Mouse (Mus musculus) midbrain, embryonic 16.5 days (tissue): Measurements from ENCODE around the gene Ptgdr2. TPM values are rescaled to one million over a fixed set of nuclear protein-coding genes. Genes with fewer than 3 reads are reported as not detected.

Source experiments
- ATAC-seq: fragments of 200-750 bp; cut with Nextera tagmentation; 2 replicates; pipeline ENCODE4 v1.8.0; 2017; ENCODE audit warnings: moderate TSS enrichment
- H3K27ac ChIP-seq: fragments of 300-500 bp; sonication (generic); 2 replicates; pipeline ENCODE4 v1.5.1; 2014; ENCODE audit warnings: mild to moderate bottlenecking, low read length, mixed read lengths
- H3K27me3 ChIP-seq: fragments of 300-500 bp; sonication (generic); 2 replicates; pipeline ENCODE4 v1.6.1; 2014; ENCODE audit warnings: low read depth, low read length, mixed read lengths; ENCODE audit not compliant: control insufficient read depth, insufficient read depth
- H3K36me3 ChIP-seq: fragments of 300-500 bp; sonication (generic); 2 replicates; pipeline ENCODE4 v1.6.1; 2014; ENCODE audit warnings: mild to moderate bottlenecking, low read length, moderate library complexity, mixed read lengths; ENCODE audit not compliant: control insufficient read depth, insufficient read depth
- H3K4me1 ChIP-seq: fragments of 300-500 bp; sonication (generic); 2 replicates; pipeline ENCODE4 v1.6.1; 2014; ENCODE audit warnings: mild to moderate bottlenecking, low read length, mixed read lengths; ENCODE audit not compliant: control insufficient read depth, insufficient read depth
- H3K4me2 ChIP-seq: fragments of 300-500 bp; sonication (generic); 2 replicates; pipeline ENCODE4 v1.6.1; 2014; ENCODE audit warnings: mild to moderate bottlenecking, low read length, mixed read lengths
- H3K4me3 ChIP-seq: fragments of 300-500 bp; sonication (generic); 2 replicates; pipeline ENCODE4 v1.5.1; 2014; ENCODE audit warnings: low read depth, mild to moderate bottlenecking, low read length, moderate library complexity, mixed read lengths
- H3K9ac ChIP-seq: fragments of 300-500 bp; sonication (generic); 2 replicates; pipeline ENCODE4 v1.6.1; 2014; ENCODE audit warnings: low read depth, low read length, mixed read lengths
- H3K9me3 ChIP-seq: fragments of 300-500 bp; sonication (generic); replicated peaks from 2 replicates; pipeline ENCODE4 v1.6.1; 2014; ENCODE audit warnings: mild to moderate bottlenecking, low read length, mixed read lengths; ENCODE audit not compliant: control insufficient read depth, poor library complexity, severe bottlenecking
- WGBS: fragments of 180-500 bp; shearing (Covaris S2); extraction: QIAGEN DNeasy Blood & Tissue Kit; methylation state at CpG from one replicate; pipeline ENCODE4 v1.1.7; 2014; 5-methylcytosine and 5-hydroxymethylcytosine counted together
- polyA plus RNA-seq: library from polyadenylated mRNA; unstranded; fragments of >200 nt; fragmentation: Nextera tagmentation; extraction: Ambion mirVana; gene quantifications from 2 replicates; pipeline ENCODE4 v1.2.1, GENCODE M21; 2015

Ptgdr2 gene
- 0.09 and 0.14 TPM in 2 replicates for polyA plus RNA-seq

DNA sequence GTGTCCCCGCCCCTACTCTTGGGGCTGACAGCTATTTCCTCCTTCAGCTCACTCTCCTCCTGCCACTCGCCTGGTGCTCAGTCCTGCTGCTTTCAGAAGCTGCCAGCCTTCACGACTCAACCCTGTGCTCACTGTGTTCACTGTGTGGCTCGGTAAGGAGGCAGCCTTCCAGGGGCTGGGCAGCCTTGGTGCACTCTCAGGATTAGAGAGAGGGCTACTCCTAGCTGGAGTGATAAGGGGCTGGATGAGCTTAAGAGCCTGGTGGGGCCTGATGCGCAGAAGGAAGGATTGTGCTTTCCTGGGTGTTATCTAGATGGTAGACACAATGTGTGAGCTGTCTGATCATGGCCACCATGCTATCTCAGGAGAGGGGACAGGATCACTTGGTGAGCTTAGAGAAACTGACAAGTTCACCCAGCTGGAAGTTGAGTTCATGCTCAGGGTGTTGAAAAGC is at the start of gene Ptgdr2:
Gene Ptgdr2 (plus strand): TSS at position 51 of the 454 bp plus-strand sequence.
- H3K27ac ChIP-seq: no peak within 1 kb of the TSS
- no peak within 1 kb of the TSS for H3K4me3 ChIP-seq
- no peak for ATAC-seq

DNA sequence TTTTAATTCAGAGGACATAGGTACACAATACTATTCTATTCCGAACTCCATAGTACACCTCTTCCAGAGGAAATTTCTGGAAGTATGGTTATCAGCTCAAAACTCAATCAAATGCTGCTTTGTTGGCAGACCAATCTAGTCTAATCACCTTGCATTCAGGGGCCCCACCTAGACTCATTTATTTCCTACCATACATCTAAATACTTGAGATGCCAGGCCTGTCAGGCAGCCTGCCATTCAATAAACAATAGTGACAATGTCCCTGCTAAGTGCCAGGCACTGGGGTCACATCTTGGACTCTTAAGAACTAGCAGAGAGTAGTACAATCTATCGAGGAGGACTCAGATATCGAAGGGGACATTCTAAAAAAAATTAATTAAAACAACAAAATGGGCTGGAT is 44.8 kb upstream of the Ptgdr2 start:
- WGBS: 91% methylated on average over 3 of the region's 3 CpGs
- Histone ChIP-seq H3K36me3 (no peaks in the 10 kb centered on the region), H3K9me3 (no peaks in the 10 kb centered on the region), H3K27ac (no peak overlapping the region), H3K4me3 (no peak overlapping the region), H3K4me1 (peaks cover 14% of the 10 kb centered on the region), H3K9ac (no peak overlapping the region), H3K27me3 (no peaks in the 10 kb centered on the region), H3K4me2 (no peak overlapping the region)
- no peak for ATAC-seq

More for the DNA sequence above, at the start of gene Ptgdr2:
- peaks cover 13% of the 10 kb centered on the region for H3K4me1 ChIP-seq
- no peak within 1 kb of the TSS for H3K4me2 ChIP-seq
- H3K36me3 ChIP-seq: peaks cover under 1% of the 10 kb centered on the region
- WGBS: 49% methylated on average over 5 of the region's 5 CpGs
- H3K9ac ChIP-seq: no peak within 1 kb of the TSS
- no peaks in the 10 kb centered on the region for H3K9me3 ChIP-seq
- H3K27me3 ChIP-seq: no peaks in the 10 kb centered on the region

- peak; percentile 97 for ATAC-seq
- WGBS: 0% methylated on average over 43 of the region's 43 CpGs
- peaks cover 14% of the 10 kb centered on the region for H3K4me1 ChIP-seq
- peak within 1 kb of the TSS; percentile 89 for H3K4me3 ChIP-seq
- peak within 1 kb of the TSS; percentile 93 for H3K4me2 ChIP-seq
- peak within 1 kb of the TSS; percentile 93 for H3K9ac ChIP-seq
- H3K27me3 ChIP-seq: no peaks in the 10 kb centered on the region
- peaks cover 18% of the 10 kb centered on the region for H3K36me3 ChIP-seq
- peak within 1 kb of the TSS; percentile 91 for H3K27ac ChIP-seq
- no peaks in the 10 kb centered on the region for H3K9me3 ChIP-seq
These were observed 41.9 kb upstream of the Ptgdr2 start, which contains the start of gene Prpf19 for GRCm38 (mm10) chr19:10895016-10895528. Gene Prpf19, plus strand, starts transcription at chr19:10895231.

DNA sequence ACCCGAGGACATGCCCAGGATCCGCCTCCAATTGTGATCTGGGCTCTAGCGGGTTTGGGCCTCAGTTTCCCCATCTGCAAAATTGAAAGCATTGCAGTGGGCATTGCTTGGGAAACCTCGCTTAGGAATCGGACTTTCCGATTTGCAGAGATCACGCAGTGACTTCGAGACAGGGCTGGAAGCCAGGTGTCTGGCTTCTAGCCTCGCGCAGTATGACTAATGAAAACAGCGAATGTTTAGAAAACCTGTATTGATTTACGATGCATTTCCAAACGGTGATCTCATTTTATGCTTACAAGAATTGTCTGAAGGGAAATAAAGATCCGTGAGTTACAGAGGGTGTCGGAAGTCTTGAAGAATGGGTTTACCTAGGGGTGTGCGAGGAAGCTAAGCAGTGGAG is 41.3 kb upstream of the Ptgdr2 start:
- Histone ChIP-seq H3K27me3 (no peaks in the 10 kb centered on the region), H3K9ac (peak overlapping the region; percentile 93), H3K36me3 (peaks cover 24% of the 10 kb centered on the region), H3K4me1 (peaks cover 14% of the 10 kb centered on the region), H3K27ac (peak overlapping the region; percentile 91), H3K4me2 (peak overlapping the region; percentile 93), H3K4me3 (peak overlapping the region; percentile 89), H3K9me3 (no peaks in the 10 kb centered on the region)
- ATAC-seq: peak; percentile 11; the same call in 1 of the 2 replicates
- 3% methylated on average over 16 of the region's 16 CpGs for WGBS

- Histone ChIP-seq H3K4me3 (no peak overlapping the region), H3K9me3 (no peaks in the 10 kb centered on the region), H3K4me1 (peaks cover 14% of the 10 kb centered on the region), H3K9ac (no peak overlapping the region), H3K36me3 (peaks cover 34% of the 10 kb centered on the region), H3K27ac (no peak overlapping the region), H3K4me2 (peak overlapping the region; percentile 93), H3K27me3 (no peaks in the 10 kb centered on the region)
- ATAC-seq: no peak
- WGBS: 86% methylated on average over 7 of the region's 7 CpGs
These were observed 40.1 kb upstream of the Ptgdr2 start for GRCm38 (mm10) chr19:10896849-10897248.

DNA sequence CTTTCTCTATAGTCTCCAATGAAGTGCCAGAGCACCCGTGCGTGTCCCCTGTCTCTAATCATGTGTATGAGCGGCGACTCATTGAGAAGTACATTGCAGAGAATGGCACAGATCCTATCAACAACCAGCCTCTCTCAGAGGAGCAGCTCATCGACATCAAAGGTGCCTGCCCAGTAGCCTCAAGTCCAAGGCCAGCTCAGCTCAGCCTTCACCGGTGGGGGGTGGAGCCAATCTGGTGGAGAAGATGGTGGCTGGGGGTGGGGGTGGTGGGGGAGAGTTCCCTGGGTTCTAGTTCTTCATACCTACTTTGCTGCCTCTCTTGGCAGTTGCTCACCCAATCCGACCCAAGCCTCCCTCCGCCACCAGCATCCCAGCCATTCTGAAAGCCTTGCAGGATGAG is 39.5 kb upstream of the Ptgdr2 start:
- H3K4me2 ChIP-seq: no peak overlapping the region
- no peaks in the 10 kb centered on the region for H3K9me3 ChIP-seq
- no peaks in the 10 kb centered on the region for H3K27me3 ChIP-seq
- no peak for ATAC-seq
- no peak overlapping the region for H3K27ac ChIP-seq
- no peak overlapping the region for H3K9ac ChIP-seq
- WGBS: 90% methylated on average over 7 of the region's 8 CpGs
- peaks cover 40% of the 10 kb centered on the region for H3K36me3 ChIP-seq
- no peak overlapping the region for H3K4me3 ChIP-seq
- peaks cover 14% of the 10 kb centered on the region for H3K4me1 ChIP-seq

DNA sequence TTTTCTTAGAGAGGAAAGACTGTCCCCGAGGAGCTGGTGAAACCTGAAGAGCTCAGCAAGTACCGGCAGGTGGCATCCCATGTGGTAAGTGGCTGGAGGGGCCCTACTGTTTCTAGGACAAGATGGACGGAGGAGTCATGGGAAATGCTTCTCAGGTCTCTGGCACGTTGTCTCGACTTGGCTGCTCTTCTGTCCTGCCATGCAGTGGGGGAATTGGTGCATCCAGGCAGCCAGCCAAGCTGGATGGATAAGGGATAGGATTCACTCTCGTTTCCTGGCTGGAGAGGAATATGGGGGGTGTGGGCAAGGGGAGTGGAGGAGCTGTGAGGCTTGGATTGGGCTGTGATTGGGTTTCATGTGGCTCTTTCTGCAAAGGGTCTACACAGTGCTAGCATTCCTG is 36.6 kb upstream of the Ptgdr2 start:
- Histone ChIP-seq H3K4me1 (peaks cover 12% of the 10 kb centered on the region), H3K9ac (no peak overlapping the region), H3K27me3 (no peaks in the 10 kb centered on the region), H3K4me3 (no peak overlapping the region), H3K27ac (no peak overlapping the region), H3K9me3 (no peaks in the 10 kb centered on the region), H3K36me3 (peaks cover 63% of the 10 kb centered on the region), H3K4me2 (no peak overlapping the region)
- 85% methylated on average over 6 of the region's 6 CpGs for WGBS
- ATAC-seq: no peak

DNA sequence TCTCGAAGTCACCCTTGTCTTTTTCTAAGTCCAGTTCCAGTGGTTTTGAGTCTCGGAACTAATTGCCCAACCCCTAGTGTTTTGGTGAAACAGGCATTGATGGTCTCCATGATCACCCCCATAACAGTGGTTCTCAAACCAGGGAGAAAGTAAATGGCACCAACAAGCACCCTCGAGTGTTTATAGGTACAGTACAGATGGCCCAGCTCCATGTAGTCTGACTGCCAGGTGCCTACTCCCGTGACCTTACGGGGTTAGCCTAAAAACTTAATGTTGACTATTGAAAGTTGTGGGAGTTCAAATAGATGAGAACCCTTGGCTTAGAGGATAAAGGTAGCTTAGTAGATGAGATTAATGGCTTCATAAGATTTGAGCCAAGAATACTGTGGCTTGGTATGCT is 35.9 kb upstream of the Ptgdr2 start:
- Histone ChIP-seq H3K9ac (no peak overlapping the region), H3K4me1 (peaks cover 9% of the 10 kb centered on the region), H3K9me3 (no peaks in the 10 kb centered on the region), H3K4me2 (no peak overlapping the region), H3K27me3 (no peaks in the 10 kb centered on the region), H3K27ac (no peak overlapping the region), H3K4me3 (no peak overlapping the region), H3K36me3 (peaks cover 67% of the 10 kb centered on the region)
- ATAC-seq: no peak
- WGBS: 96% methylated on average over 5 of the region's 5 CpGs

- Histone ChIP-seq H3K4me1 (no peaks in the 10 kb centered on the region), H3K9me3 (no peaks in the 10 kb centered on the region), H3K4me3 (no peak overlapping the region), H3K27ac (no peak overlapping the region), H3K27me3 (no peaks in the 10 kb centered on the region), H3K4me2 (no peak overlapping the region), H3K36me3 (peaks cover 57% of the 10 kb centered on the region), H3K9ac (no peak overlapping the region)
- 92% methylated on average over 5 of the region's 5 CpGs for WGBS
- no peak for ATAC-seq
These were observed 32.4 kb upstream of the Ptgdr2 start for GRCm38 (mm10) chr19:10904512-10904911.
